Mouse (Mus musculus) bone marrow macrophage, adult 2 months (primary cell): Measurements from ENCODE around the gene Snap23.

Source experiments
- CTCF ChIP-seq: IDR thresholded peaks from 2 replicates; pipeline ENCODE4 v1.5.1; 2012; ENCODE audit warnings: low read depth, mild to moderate bottlenecking, low read length, moderate library complexity
- POLR2A ChIP-seq: IDR thresholded peaks from 2 replicates; pipeline ENCODE4 v1.6.1; 2012; ENCODE audit warnings: mild to moderate bottlenecking, low read depth, low read length, borderline replicate concordance

DNA sequence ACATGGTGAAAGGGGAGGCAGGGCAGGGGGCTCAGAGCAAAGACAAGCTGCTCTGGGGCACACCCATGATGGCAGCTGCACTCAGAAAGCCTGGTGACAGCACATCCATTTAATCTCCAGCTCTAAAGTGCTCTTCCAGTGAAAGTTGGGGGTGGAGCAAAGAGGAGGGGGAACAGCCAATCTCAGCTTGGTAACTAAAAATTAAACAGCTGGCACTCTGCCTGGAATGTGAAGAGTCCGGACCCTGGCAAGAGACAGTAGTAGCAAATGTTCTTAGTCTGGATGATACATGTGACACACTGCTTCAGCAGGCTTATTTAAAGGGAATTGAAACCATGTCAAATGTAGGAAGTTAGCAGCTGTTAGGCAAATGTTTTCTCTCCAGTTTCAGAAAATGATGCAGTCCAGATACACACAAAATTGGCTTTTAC lies 27.7 kb upstream of the Snap23 start:
- TF ChIP-seq CTCF (no peak), POLR2A (no peak)
